ENCODE assay signal across 8 mouse cellular contexts in the genomic region with DNA sequence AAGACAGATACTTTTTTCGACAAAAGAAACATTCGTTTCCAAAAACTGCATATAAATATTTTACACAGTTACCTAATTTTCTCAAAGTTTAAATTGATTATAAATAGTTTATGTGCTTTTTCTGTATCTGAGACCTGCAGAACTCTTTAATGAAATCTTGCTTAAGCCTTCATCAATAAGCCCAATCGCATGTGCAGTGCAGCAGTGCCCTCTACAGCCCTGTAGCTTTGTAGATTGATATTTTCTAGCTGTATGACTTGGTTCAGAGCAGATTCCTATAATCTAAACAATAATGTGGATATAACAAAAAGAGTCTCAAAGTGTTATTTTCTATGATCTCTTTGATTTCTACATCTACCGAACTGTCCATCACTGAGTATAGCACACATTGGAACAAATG.
DNase-seq lines count a peak whose midpoint lies in the region; ATAC-seq and TF ChIP-seq lines count a peak whose summit lies in the region.

No protein-coding gene starts in this region.

- H3K4me1 ChIP-seq in lung, postnatal 0 days (ENCODE audit: insufficient read depth, low read depth, low read length): no peaks in the 10 kb centered on the region

- H3K4me2 ChIP-seq in lung, postnatal 0 days (replicated peaks; ENCODE audit: low read depth, low read length): no peak overlapping the region

- WGBS in lung, postnatal 0 days: 67% methylated on average over 4 of the region's 4 CpGs

- H3K27ac ChIP-seq in lung, postnatal 0 days (ENCODE audit: low read length): no peak overlapping the region

- TF ChIP-seq CTCF in lung, postnatal 0 days (IDR thresholded peaks at IDR 0.05): peak; percentile 51

- H3K4me3 ChIP-seq in lung, postnatal 0 days (ENCODE audit: low read depth, low read length): no peak overlapping the region

- no peaks in the 10 kb centered on the region for H3K9me3 ChIP-seq in lung, postnatal 0 days (ENCODE audit: low read length)

- DNase-seq in adrenal gland, adult (ENCODE audit: inconsistent age in 2 of 2, low spot score in 1 of 2): peak; percentile 14 to 59
- DNase-seq in adrenal gland, postnatal 4 days (ENCODE audit: low spot score in 2 of 2): no peak
- no peak for DNase-seq in lung, postnatal 0 days (ENCODE audit: low spot score)
- no peak for DNase-seq in lung, postnatal 14 days
- DNase-seq in layer of hippocampus, adult 11-12 months (ENCODE audit: low spot score): peak; percentile 71
- DNase-seq in retina, adult 2 months (ENCODE audit: low read depth, low spot score): peak; percentile 22
- DNase-seq in yolk sac, embryonic 10.5 days (ENCODE audit: low spot score): no peak

- H3K27me3 ChIP-seq in lung, postnatal 0 days (replicated peaks; ENCODE audit: insufficient read depth, low read length): no peaks in the 10 kb centered on the region

- no peak for TF ChIP-seq EP300 in lung, postnatal 0 days (IDR thresholded peaks at IDR 0.05)

- H3K9ac ChIP-seq in lung, postnatal 0 days (replicated peaks; ENCODE audit: low read depth): no peak overlapping the region

- H3K36me3 ChIP-seq in lung, postnatal 0 days (ENCODE audit: insufficient read depth, low read length): no peaks in the 10 kb centered on the region

- ATAC-seq in lung, postnatal 0 days: no peak
- no peak for ATAC-seq in inflammation-experienced regulatory T-cells, adult 6 months

Comparison
In these comparisons a context has a peak if more than half of its experiments do, and no peak if none do; other contexts are left out.
1. DNase-seq: peak in adrenal gland, adult (2 of 2), layer of hippocampus, adult 11-12 months (single experiment) and retina, adult 2 months (single experiment); none in adrenal gland, postnatal 4 days (0 of 2), lung, postnatal 0 days (single experiment), lung, postnatal 14 days (single experiment) and yolk sac, embryonic 10.5 days (single experiment).